Mouse (Mus musculus) urinary bladder, postnatal 4 days (tissue): Measurements from ENCODE around the gene Sirt2.

Source experiments
- DNase-seq, 2 experiments: peaks; one replicate each; pipeline ENCODE4 v3.0.0; 2021 to 2022; ENCODE audit warnings: low spot score in 2 of 2

Sirt2 gene

GRCm38 (mm10) chr7:28833723-28834347 lies 67.3 kb downstream of the Sirt2 start, which contains the start of gene Lgals4:
Gene Lgals4, plus strand, starts transcription at chr7:28833854.
- no peak for DNase-seq

- DNase-seq, result no peak
Observed at GRCm38 (mm10) chr7:28836936-28837335, 70.4 kb downstream of the Sirt2 start.
